In genomic region chr2:104320061-104320624, GRCm38 (mm10) we compare ENCODE assay signal across 23 mouse cellular contexts.
DNase-seq lines count a peak whose midpoint lies in the region; ATAC-seq lines count a peak whose summit lies in the region.
"Had no signal": no experiment of that assay in that cellular context is flagged by ENCODE, and none has a peak within 500 bp of the region (broad histone marks: within the 10 kb centered on the region; RNA-seq: fewer than 3 reads in every experiment).

No protein-coding gene starts in this region.

- H3K27ac ChIP-seq in kidney, embryonic 16.5 days (ENCODE audit: low read length): no peak overlapping the region
- no peak overlapping the region for H3K27ac ChIP-seq in midbrain, embryonic 10.5 days (replicated peaks)
- H3K27ac ChIP-seq: embryonic facial prominence, embryonic 12.5 days; forebrain, embryonic 13.5 days; heart, embryonic 15.5 days; liver, embryonic 14.5 days; midbrain, embryonic 12.5 days; neural tube, embryonic 12.5 days; stomach, embryonic 15.5 days had no signal

- H3K4me2 ChIP-seq in kidney, embryonic 16.5 days (replicated peaks; ENCODE audit: low read depth, low read length): no peak overlapping the region
- H3K4me2 ChIP-seq: embryonic facial prominence, embryonic 12.5 days; forebrain, embryonic 13.5 days; heart, embryonic 15.5 days; midbrain, embryonic 12.5 days; neural tube, embryonic 12.5 days; stomach, embryonic 15.5 days had no signal

- 0 out of 2 replicates have a peak, but pooled peaks cover 5% of the 10 kb centered on the region for H3K4me1 ChIP-seq in kidney, embryonic 16.5 days (ENCODE audit: insufficient read depth, low read length)
- H3K4me1 ChIP-seq in midbrain, embryonic 10.5 days: peaks cover 11% of the 10 kb centered on the region
- H3K4me1 ChIP-seq: embryonic facial prominence, embryonic 12.5 days; heart, embryonic 15.5 days; neural tube, embryonic 12.5 days; stomach, embryonic 15.5 days had no signal

- 42% methylated on average over 13 of the region's 13 CpGs for WGBS in kidney, embryonic 16.5 days
- WGBS in midbrain, embryonic 10.5 days: 88% methylated on average over 13 of the region's 13 CpGs

- DNase-seq in cerebellum, postnatal 10 days: peak; percentile 54 to 62
- DNase-seq in cerebellum, adult 9-10 months: no peak
- DNase-seq in kidney, postnatal 10 days: no peak
- DNase-seq in NIH3T3 (ENCODE audit: low read depth): peak; percentile 16
- DNase-seq in adrenal gland, postnatal 14 days: peak; percentile 65
- no peak for DNase-seq in midbrain, embryonic 10.5 days (ENCODE audit: low spot score)
- DNase-seq in thymus, adult 18-20 months: no peak
- DNase-seq: cerebellum, adult 11 months; gastrocnemius, postnatal 25 days; kidney, postnatal 14 days; layer of hippocampus, adult 9-11 months; right cerebral cortex, postnatal 25 days had no signal

- H3K9me3 ChIP-seq in kidney, embryonic 16.5 days (ENCODE audit: low read length): no peaks in the 10 kb centered on the region
- no peaks in the 10 kb centered on the region for H3K9me3 ChIP-seq in midbrain, embryonic 10.5 days (replicated peaks)
- H3K9me3 ChIP-seq: embryonic facial prominence, embryonic 12.5 days; forebrain, embryonic 13.5 days; heart, embryonic 15.5 days; midbrain, embryonic 12.5 days; neural tube, embryonic 12.5 days; stomach, embryonic 15.5 days had no signal

- peak; percentile 66 for ATAC-seq in kidney, embryonic 16.5 days (ENCODE audit: low FRiP score, low TSS enrichment)
- ATAC-seq: CD4-positive, CD25-positive, alpha-beta regulatory T cell, adult 4 months; forebrain, embryonic 13.5 days; inflammation-experienced regulatory T-cells, adult 6 months had no signal

- no peaks in the 10 kb centered on the region for H3K36me3 ChIP-seq in kidney, embryonic 16.5 days (ENCODE audit: insufficient read depth, low read length)
- no peaks in the 10 kb centered on the region for H3K36me3 ChIP-seq in midbrain, embryonic 10.5 days
- H3K36me3 ChIP-seq: embryonic facial prominence, embryonic 12.5 days; heart, embryonic 15.5 days; midbrain, embryonic 12.5 days; neural tube, embryonic 12.5 days; stomach, embryonic 15.5 days had no signal

- H3K9ac ChIP-seq in kidney, embryonic 16.5 days (replicated peaks; ENCODE audit: low read length): no peak overlapping the region
- H3K9ac ChIP-seq: embryonic facial prominence, embryonic 12.5 days; forebrain, embryonic 13.5 days; heart, embryonic 15.5 days; liver, embryonic 14.5 days; midbrain, embryonic 12.5 days; neural tube, embryonic 12.5 days; stomach, embryonic 15.5 days had no signal

- no peak overlapping the region for H3K4me3 ChIP-seq in kidney, embryonic 16.5 days (ENCODE audit: low read length)
- H3K4me3 ChIP-seq in midbrain, embryonic 10.5 days: no peak overlapping the region
- H3K4me3 ChIP-seq: embryonic facial prominence, embryonic 12.5 days; erythroblast, embryonic 14.5 days; forebrain, embryonic 13.5 days; heart, embryonic 15.5 days; midbrain, embryonic 12.5 days; neural tube, embryonic 12.5 days; stomach, embryonic 15.5 days had no signal

- H3K27me3 ChIP-seq in kidney, embryonic 16.5 days (ENCODE audit: insufficient read depth, low read length): 0 out of 2 replicates have a peak, but pooled peaks cover 4% of the 10 kb centered on the region
- no peaks in the 10 kb centered on the region for H3K27me3 ChIP-seq in midbrain, embryonic 10.5 days (ENCODE audit: low read depth, poor library complexity, severe bottlenecking)
- H3K27me3 ChIP-seq: embryonic facial prominence, embryonic 12.5 days; forebrain, embryonic 13.5 days; heart, embryonic 15.5 days; midbrain, embryonic 12.5 days; neural tube, embryonic 12.5 days; stomach, embryonic 15.5 days had no signal

Comparison
In these comparisons a context has a peak if more than half of its experiments do, and no peak if none do; other contexts are left out.
1. DNase-seq: peak in cerebellum, postnatal 10 days (2 of 2), NIH3T3 (single experiment) and adrenal gland, postnatal 14 days (single experiment); none in cerebellum, adult 9-10 months (single experiment), kidney, postnatal 10 days (single experiment), midbrain, embryonic 10.5 days (single experiment) and thymus, adult 18-20 months (0 of 2).